Mouse (Mus musculus) brain, embryonic 14.5 days (tissue): ENCODE data around the gene Dand5.

ENCODE experiments used
- CTCF ChIP-seq: fragments of 200-500 bp; IDR thresholded peaks from 2 replicates; pipeline ENCODE4 v1.5.1; 2012; ENCODE audit warnings: inconsistent platforms, mild to moderate bottlenecking, moderate library complexity, borderline replicate concordance; ENCODE audit not compliant: insufficient read depth, insufficient read length; ENCODE audit errors: extremely low read depth
- POLR2A ChIP-seq: fragments of 200-500 bp; IDR thresholded peaks from 2 replicates; pipeline ENCODE4 v1.6.1; 2012; ENCODE audit warnings: mild to moderate bottlenecking, inconsistent platforms, borderline replicate concordance; ENCODE audit not compliant: poor library complexity, insufficient read depth, insufficient read length, severe bottlenecking; ENCODE audit errors: extremely low read depth

DNA sequence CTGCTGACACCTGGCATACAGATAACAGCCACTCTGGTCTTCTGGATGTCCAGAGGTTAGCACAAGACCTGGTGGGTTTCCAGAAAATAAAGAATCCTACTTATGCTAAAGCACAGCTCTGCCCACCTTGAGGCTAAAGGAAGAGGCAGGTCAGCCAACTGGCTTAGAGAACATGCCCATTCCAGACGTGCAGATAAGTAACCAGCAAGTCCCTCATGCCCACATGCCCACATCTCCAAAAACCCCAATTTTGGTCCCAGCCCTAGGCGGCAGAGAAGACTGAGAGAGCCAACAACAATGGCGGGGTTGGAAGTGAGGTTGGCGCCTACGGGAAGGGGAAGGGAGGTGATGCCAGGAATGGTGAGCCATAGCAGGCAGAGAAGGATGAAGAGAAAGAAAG, 33.3 kb downstream of the Dand5 start:
- no peak for TF ChIP-seq CTCF
- TF ChIP-seq POLR2A: no peak
